Mouse (Mus musculus) CH12.LX (cell line): ENCODE data around the gene Gpr176. TPM values are rescaled to one million over a fixed set of nuclear protein-coding genes. Genes with fewer than 3 reads are reported as not detected.

Experiments used
- DNase-seq: peaks from one replicate; pipeline ENCODE4 v3.0.0-alpha.2; 2013; ENCODE audit errors: extremely low read depth
- H3K27ac ChIP-seq: 2 replicates; pipeline ENCODE4 v1.5.1; 2012; ENCODE audit warnings: low read depth, mild to moderate bottlenecking, control low read depth, moderate library complexity; ENCODE audit not compliant: insufficient read depth
- H3K27me3 ChIP-seq: replicated peaks from 2 replicates; pipeline ENCODE3; 2012; ENCODE audit warnings: inconsistent platforms
- H3K36me3 ChIP-seq, 2 experiments: replicated peaks in 1 of 2; 2 replicates each; pipeline versions ENCODE3 to v1.6.1; 2012; ENCODE audit warnings: inconsistent platforms in 1 of 2, low read length in 1 of 2, mild to moderate bottlenecking in 1 of 2, mixed read lengths in 1 of 2, moderate library complexity in 1 of 2; ENCODE audit not compliant: control insufficient read depth in 1 of 2, insufficient read depth in 1 of 2
- H3K4me1 ChIP-seq, 2 experiments: 2 replicates each; pipeline ENCODE4 v1.6.1; 2012; ENCODE audit warnings: inconsistent platforms in 1 of 2, moderate library complexity in 1 of 2; ENCODE audit not compliant: insufficient read depth in 2 of 2, control insufficient read depth in 1 of 2
- H3K4me2 ChIP-seq: 2 replicates; pipeline ENCODE4 v1.6.1; 2012; ENCODE audit warnings: low read depth, mild to moderate bottlenecking, control low read depth; ENCODE audit not compliant: poor library complexity, insufficient read depth, severe bottlenecking
- H3K4me3 ChIP-seq, 3 experiments: fragments of 150-350 bp in 1 of 3; sonication (generic) in 1 of 3; replicated peaks in 1 of 3; 2 replicates each; pipeline versions ENCODE3 to v1.5.1; 2011 to 2012; ENCODE audit warnings: low read depth in 2 of 3, low read length in 2 of 3, mild to moderate bottlenecking in 2 of 3, moderate library complexity in 2 of 3, control low read depth in 1 of 3, improper control_type of control experiment in 1 of 3, inconsistent platforms in 1 of 3, mixed read lengths in 1 of 3; ENCODE audit not compliant: poor library complexity in 1 of 3
- H3K79me2 ChIP-seq: replicated peaks from 2 replicates; pipeline ENCODE4 v1.6.1; 2012; ENCODE audit warnings: mild to moderate bottlenecking, moderate library complexity; ENCODE audit not compliant: control insufficient read depth, poor library complexity, insufficient read depth, severe bottlenecking; ENCODE audit errors: extremely low read depth
- H3K9ac ChIP-seq: 2 replicates; pipeline ENCODE4 v1.6.1; 2012; ENCODE audit warnings: low read depth, mild to moderate bottlenecking, control low read depth, moderate library complexity; ENCODE audit not compliant: insufficient read depth
- H3K9me3 ChIP-seq: replicated peaks from 2 replicates; pipeline ENCODE3; 2012; ENCODE audit warnings: low read length, inconsistent platforms, mixed read lengths
- BHLHE40 ChIP-seq: IDR thresholded peaks from 2 replicates; pipeline ENCODE4 v1.6.1; 2011; ENCODE audit warnings: mild to moderate bottlenecking, low read depth, low read length, improper control_type of control experiment
- CHD1 ChIP-seq: IDR thresholded peaks from 2 replicates; pipeline ENCODE4 v1.6.1; 2012; ENCODE audit warnings: low read depth, low read length, improper control_type of control experiment, inconsistent platforms
- CHD2 ChIP-seq: IDR thresholded peaks from 2 replicates; pipeline ENCODE4 v1.6.1; 2011; ENCODE audit warnings: low read length, improper control_type of control experiment
- CTCF ChIP-seq, 2 experiments: IDR thresholded peaks in 1 of 2; conservative IDR thresholded peaks in 1 of 2; 2 replicates each; pipeline ENCODE4 v1.5.1; 2011 to 2012; ENCODE audit warnings: low read depth in 2 of 2, low read length in 2 of 2, improper control_type of control experiment in 1 of 2, inconsistent platforms in 1 of 2, mild to moderate bottlenecking in 1 of 2, moderate library complexity in 1 of 2
- E2F4 ChIP-seq: IDR thresholded peaks from 2 replicates; pipeline ENCODE4 v1.6.1; 2011; ENCODE audit warnings: low read depth, low read length, improper control_type of control experiment; ENCODE audit not compliant: insufficient replicate concordance
- ELF1 ChIP-seq: IDR thresholded peaks from 2 replicates; pipeline ENCODE4 v1.6.1; 2014; ENCODE audit warnings: low read depth, mild to moderate bottlenecking, inconsistent platforms, low read length, improper control_type of control experiment
- EP300 ChIP-seq: IDR thresholded peaks from 2 replicates; pipeline ENCODE4 v1.6.1; 2011; ENCODE audit warnings: low read length, improper control_type of control experiment
- ETS1 ChIP-seq: conservative IDR thresholded peaks from 2 replicates; pipeline ENCODE4 v1.6.1; 2012; ENCODE audit warnings: low read depth, mild to moderate bottlenecking, inconsistent platforms, low read length, improper control_type of control experiment, moderate library complexity
- HCFC1 ChIP-seq: IDR thresholded peaks from 2 replicates; pipeline ENCODE4 v1.6.1; 2012; ENCODE audit warnings: low read depth, mild to moderate bottlenecking, inconsistent platforms, low read length, improper control_type of control experiment
- IRF4 ChIP-seq: IDR thresholded peaks from 2 replicates; pipeline ENCODE4 v1.6.1; 2014; ENCODE audit warnings: low read depth, mild to moderate bottlenecking, inconsistent platforms, low read length, improper control_type of control experiment
- JUN ChIP-seq: IDR thresholded peaks from 2 replicates; pipeline ENCODE4 v1.6.1; 2011; ENCODE audit warnings: low read depth, mild to moderate bottlenecking, low read length, improper control_type of control experiment, moderate library complexity; ENCODE audit not compliant: insufficient read depth
- JUND ChIP-seq: conservative IDR thresholded peaks from 2 replicates; pipeline ENCODE4 v1.6.1; 2011; ENCODE audit warnings: low read depth, low read length, improper control_type of control experiment
- KAT2A ChIP-seq: IDR thresholded peaks from 2 replicates; pipeline ENCODE4 v1.6.1; 2012; ENCODE audit warnings: low read length, improper control_type of control experiment, inconsistent platforms; ENCODE audit not compliant: insufficient replicate concordance
- MAFK ChIP-seq: IDR thresholded peaks from 2 replicates; pipeline ENCODE4 v1.6.1; 2011; ENCODE audit warnings: low read length, improper control_type of control experiment; ENCODE audit not compliant: insufficient replicate concordance
- MAX ChIP-seq: IDR thresholded peaks from 2 replicates; pipeline ENCODE4 v1.6.1; 2011; ENCODE audit warnings: low read length, improper control_type of control experiment
- MXI1 ChIP-seq: IDR thresholded peaks from 2 replicates; pipeline ENCODE4 v1.6.1; 2011; ENCODE audit warnings: mild to moderate bottlenecking, low read depth, low read length, improper control_type of control experiment
- MYC ChIP-seq: IDR thresholded peaks from 2 replicates; pipeline ENCODE4 v1.6.1; 2011; ENCODE audit warnings: low read depth, mild to moderate bottlenecking, improper control_type of control experiment, low read length
- NELFE ChIP-seq: IDR thresholded peaks from 2 replicates; pipeline ENCODE4 v1.6.1; 2011; ENCODE audit warnings: low read depth, low read length, improper control_type of control experiment
- NRF1 ChIP-seq: IDR thresholded peaks from 2 replicates; pipeline ENCODE4 v1.6.1; 2014; ENCODE audit warnings: low read depth, mild to moderate bottlenecking, inconsistent platforms, low read length, improper control_type of control experiment, moderate library complexity
- PAX5 ChIP-seq: IDR thresholded peaks from 2 replicates; pipeline ENCODE4 v1.6.1; 2012; ENCODE audit warnings: low read length, inconsistent platforms, mixed read lengths
- POLR2A ChIP-seq: IDR thresholded peaks from 2 replicates; pipeline ENCODE4 v1.6.1; 2011; ENCODE audit warnings: low read depth, mild to moderate bottlenecking, improper control_type of control experiment, low read length
- POLR2AphosphoS2 ChIP-seq: IDR thresholded peaks from 2 replicates; pipeline ENCODE4 v1.6.1; 2011; ENCODE audit warnings: low read depth, low read length, improper control_type of control experiment
- RAD21 ChIP-seq: IDR thresholded peaks from 2 replicates; pipeline ENCODE4 v1.6.1; 2011; ENCODE audit warnings: low read depth, mild to moderate bottlenecking, low read length, improper control_type of control experiment, moderate library complexity
- RCOR1 ChIP-seq: conservative IDR thresholded peaks from 2 replicates; pipeline ENCODE4 v1.6.1; 2012; ENCODE audit warnings: low read depth, mild to moderate bottlenecking, inconsistent platforms, low read length, improper control_type of control experiment
- SIN3A ChIP-seq: IDR thresholded peaks from 2 replicates; pipeline ENCODE4 v1.6.1; 2012; ENCODE audit warnings: low read length, improper control_type of control experiment, inconsistent platforms
- SMC3 ChIP-seq: IDR thresholded peaks from 2 replicates; pipeline ENCODE4 v1.6.1; 2011; ENCODE audit warnings: low read depth, low read length, improper control_type of control experiment
- TCF12 ChIP-seq: IDR thresholded peaks from 2 replicates; pipeline ENCODE4 v1.6.1; 2014; ENCODE audit warnings: low read depth, mild to moderate bottlenecking, inconsistent platforms, low read length, improper control_type of control experiment
- UBTF ChIP-seq: IDR thresholded peaks from 2 replicates; pipeline ENCODE4 v1.6.1; 2012; ENCODE audit warnings: low read depth, mild to moderate bottlenecking, inconsistent platforms, low read length, improper control_type of control experiment, moderate library complexity
- ZC3H11A ChIP-seq: IDR thresholded peaks from 2 replicates; pipeline ENCODE4 v1.6.1; 2012; ENCODE audit warnings: low read depth, mild to moderate bottlenecking, inconsistent platforms, low read length, improper control_type of control experiment
- ZKSCAN1 ChIP-seq: IDR thresholded peaks from 2 replicates; pipeline ENCODE4 v1.6.1; 2012; ENCODE audit warnings: low read depth, inconsistent platforms, low read length, improper control_type of control experiment, borderline replicate concordance
- dilution Hi-C: fragments of 300-500 bp; cut with MboI; formaldehyde crosslinking; loops from 2 replicates; pipeline ENCODE4 v1.14.3; 2020; ENCODE audit warnings: low sequenced_read_pairs; ENCODE audit not compliant: extremely low pct_unique_long_range_greater_than_20kb, extremely low pct_ligation_motif_present
- in situ Hi-C: fragments of 300-500 bp; cut with MboI; formaldehyde crosslinking; loops from 3 replicates; pipeline ENCODE4 v1.14.3; 2019; ENCODE audit warnings: low sequenced_read_pairs, low pct_ligation_motif_present, low pct_unique_long_range_greater_than_20kb, mixed read lengths
- polyA plus RNA-seq: library from polyadenylated mRNA; unstranded; fragments of >175 nt; gene quantifications from 2 replicates; pipeline ENCODE4 v1.2.1, GENCODE M21; 2012; ENCODE audit warnings: low read depth; ENCODE audit not compliant: insufficient read length
- total RNA-seq, 2 experiments: library from RNA; depleted of rRNA; stranded (reverse); fragments of 300-350 nt in 1 of 2; fragments of >200 nt in 1 of 2; gene quantifications; 2 replicates each; pipeline ENCODE4 v1.2.3; 2012 to 2014

Gene Gpr176
- total and polyA plus RNA-seq, 3 experiments, result not detected

GRCm38 (mm10) chr2:118371841-118372240 lies 1.4 kb downstream of the Gpr176 start (continued):
- TF ChIP-seq E2F4, result no peak

GRCm38 (mm10) chr2:118355138-118355719 lies 18.0 kb downstream of the Gpr176 start:
- H3K4me3 ChIP-seq, result no peak overlapping the region
- dilution Hi-C loops, result no loop called here

DNA sequence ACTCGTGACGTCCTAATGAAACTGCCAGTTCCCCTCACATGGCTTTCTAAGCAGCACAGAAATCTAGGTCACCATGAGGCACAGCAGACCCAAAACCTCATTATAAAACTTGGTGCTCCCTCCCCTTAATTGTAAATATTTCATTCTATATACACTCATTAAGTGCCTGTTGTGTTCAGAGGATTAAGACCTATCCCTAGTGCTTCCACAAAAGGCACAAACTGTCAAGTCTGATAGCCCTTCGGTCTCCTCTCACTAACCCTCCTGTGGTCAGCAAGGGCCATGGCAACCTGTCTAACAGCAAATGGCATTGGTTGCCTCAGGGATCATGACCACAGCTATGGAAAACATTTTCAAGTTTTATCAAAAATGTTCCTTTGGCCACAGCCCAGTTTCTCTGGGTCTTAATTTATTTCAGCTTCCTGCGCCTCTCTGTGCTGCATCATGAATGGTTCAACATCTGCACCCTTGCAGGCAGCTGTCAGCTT lies 19.3 kb downstream of the Gpr176 start:
- Histone ChIP-seq H3K27ac (no peak overlapping the region), H3K27me3 (no peaks in the 10 kb centered on the region), H3K4me2 (no peak overlapping the region), H3K9me3 (no peaks in the 10 kb centered on the region), H3K4me1 (peaks cover 0 to 8% of the 10 kb centered on the region in 2 experiments; a peak in 1 of 4 replicates), H3K4me3 (no peak overlapping the region), H3K9ac (no peak overlapping the region), H3K79me2 (no peaks in the 10 kb centered on the region), H3K36me3 (no peaks in the 10 kb centered on the region)
- DNase-seq, result no peak
- dilution Hi-C loops, result no loop called here
- TF ChIP-seq MXI1 (no peak), CTCF (conservative IDR thresholded peaks at IDR 0.05 in 1 of 2, IDR thresholded peaks at IDR 0.05 in 1 of 2; ENCODE audit: low read depth in 2 of 2, low read length in 2 of 2) (no peak), MAFK (no peak), PAX5 (no peak), BHLHE40 (no peak), ZKSCAN1 (no peak), POLR2A (no peak), MAX (no peak), ETS1 (no peak), TCF12 (no peak), RAD21 (no peak), E2F4 (no peak), POLR2AphosphoS2 (no peak), HCFC1 (no peak), JUN (no peak), JUND (no peak), MYC (no peak), ZC3H11A (no peak)
- in situ Hi-C loops, result no loop called here

More at GRCm38 (mm10) chr2:118355138-118355719, 18.0 kb downstream of the Gpr176 start:
- Histone ChIP-seq H3K4me2 (no peak overlapping the region), H3K27me3 (no peaks in the 10 kb centered on the region), H3K27ac (no peak overlapping the region), H3K36me3 (no peaks in the 10 kb centered on the region), H3K9me3 (no peaks in the 10 kb centered on the region), H3K4me1 (peaks cover 0 to 8% of the 10 kb centered on the region in 2 experiments; a peak in 1 of 4 replicates), H3K9ac (no peak overlapping the region), H3K79me2 (no peaks in the 10 kb centered on the region)
- TF ChIP-seq NELFE, result no peak
- no peak for TF ChIP-seq ELF1
- TF ChIP-seq HCFC1, result no peak
- TF ChIP-seq CHD1, result no peak
- no peak for TF ChIP-seq SIN3A
- no peak for TF ChIP-seq POLR2AphosphoS2
- no peak for TF ChIP-seq UBTF
- no peak for TF ChIP-seq EP300
- TF ChIP-seq KAT2A, result no peak
- TF ChIP-seq IRF4, result no peak
- no peak for TF ChIP-seq SMC3
- no peak for TF ChIP-seq NRF1
- TF ChIP-seq PAX5, result no peak
- TF ChIP-seq RCOR1, result no peak
- no peak for TF ChIP-seq CHD2
- in situ Hi-C loops, result no loop called here
- DNase-seq, result no peak
